Mouse (Mus musculus): ENCODE measurements around the gene Edar. TPM values are rescaled to one million over a fixed set of nuclear protein-coding genes. Genes with fewer than 3 reads are reported as not detected.
A peak's percentile ranks its signal among the peaks of the same experiment; 100 is the strongest.
"Not testable (repeated sequence)": the region's sequence is repeated elsewhere in the genome, so short reads cannot be mapped to it uniquely, and the experiment has no call there.

The Edar gene
- polyA plus RNA-seq (2015; fragmentation: Nextera tagmentation; extraction: Ambion mirVana) = 0.84 and 0.87 TPM in 2 replicates

- ATAC-seq = peak; percentile 41
- peak within 1 kb of the TSS; percentile 26 for H3K4me3 ChIP-seq (replicated peaks; ENCODE audit: low read length)
- no peaks in the 10 kb centered on the region for H3K9me3 ChIP-seq (ENCODE audit: control insufficient read depth, low read length)
- H3K36me3 ChIP-seq (ENCODE audit: control insufficient read depth, insufficient read depth) = no peaks in the 10 kb centered on the region
- H3K4me1 ChIP-seq (replicated peaks; ENCODE audit: control insufficient read depth, insufficient read depth, low read length) = peaks cover 21% of the 10 kb centered on the region
- peaks cover 9% of the 10 kb centered on the region for H3K27me3 ChIP-seq (replicated peaks; ENCODE audit: control insufficient read depth, insufficient read depth, low read length)
- no peak within 1 kb of the TSS for H3K27ac ChIP-seq (ENCODE audit: low read length)
- H3K9ac ChIP-seq (replicated peaks; ENCODE audit: low read depth, low read length) = no peak within 1 kb of the TSS; the same call in 1 of the 2 replicates
- H3K4me2 ChIP-seq (ENCODE audit: low read length) = peak within 1 kb of the TSS; percentile 46
- WGBS = 1% methylated on average over 20 of the region's 20 CpGs
Measured at GRCm38 (mm10) chr10:58675533-58675932, at the start of gene Edar. TSS of gene Edar (minus strand) at chr10:58675654.

- H3K36me3 ChIP-seq (ENCODE audit: control insufficient read depth, insufficient read depth); H3K4me2 ChIP-seq (ENCODE audit: low read length); H3K27me3 ChIP-seq (replicated peaks; ENCODE audit: control insufficient read depth, insufficient read depth, low read length); ATAC-seq; H3K27ac ChIP-seq (ENCODE audit: low read length); H3K9ac ChIP-seq (replicated peaks; ENCODE audit: low read depth, low read length); H3K4me1 ChIP-seq (replicated peaks; ENCODE audit: control insufficient read depth, insufficient read depth, low read length); H3K9me3 ChIP-seq (ENCODE audit: control insufficient read depth, low read length); H3K4me3 ChIP-seq (replicated peaks; ENCODE audit: low read length): not testable (repeated sequence)
Measured at GRCm38 (mm10) chr10:58718110-58718509, 42.7 kb upstream of the Edar start, which contains the start of gene Gm17542. TSS of gene Gm17542 (minus strand) at chr10:58718210.

- peaks cover 10% of the 10 kb centered on the region; the same call in 1 of the 2 replicates for H3K4me1 ChIP-seq (replicated peaks; ENCODE audit: control insufficient read depth, insufficient read depth, low read length)
- 43% methylated on average over 3 of the region's 3 CpGs for WGBS
- H3K4me3 ChIP-seq (replicated peaks; ENCODE audit: low read length) = peak overlapping the region; percentile 5; the same call in 1 of the 2 replicates
- H3K9ac ChIP-seq (replicated peaks; ENCODE audit: low read depth, low read length) = no peak overlapping the region
- H3K9me3 ChIP-seq (ENCODE audit: control insufficient read depth, low read length) = no peaks in the 10 kb centered on the region
- no peak overlapping the region for H3K27ac ChIP-seq (ENCODE audit: low read length)
- H3K4me2 ChIP-seq (ENCODE audit: low read length) = peak overlapping the region; percentile 50; the same call in 1 of the 2 replicates
- 0 out of 2 replicates have a peak, but pooled peaks have one; percentile 23 for ATAC-seq
- no peaks in the 10 kb centered on the region for H3K36me3 ChIP-seq (ENCODE audit: control insufficient read depth, insufficient read depth)
- H3K27me3 ChIP-seq (replicated peaks; ENCODE audit: control insufficient read depth, insufficient read depth, low read length) = no peaks in the 10 kb centered on the region
Measured at GRCm38 (mm10) chr10:58714789-58715148, 39.3 kb upstream of the Edar start.

- ATAC-seq = peak; percentile 23; the same call in 1 of the 2 replicates
- no peaks in the 10 kb centered on the region for H3K36me3 ChIP-seq (ENCODE audit: control insufficient read depth, insufficient read depth)
- WGBS = 32% methylated on average over 24 of the region's 24 CpGs
- no peak overlapping the region for H3K27ac ChIP-seq (ENCODE audit: low read length)
- no peaks in the 10 kb centered on the region for H3K9me3 ChIP-seq (ENCODE audit: control insufficient read depth, low read length)
- 0 out of 2 replicates have a peak overlapping the region, but pooled peaks have one; percentile 15 for H3K9ac ChIP-seq (replicated peaks; ENCODE audit: low read depth, low read length)
- H3K4me1 ChIP-seq (replicated peaks; ENCODE audit: control insufficient read depth, insufficient read depth, low read length) = peaks cover 10% of the 10 kb centered on the region; the same call in 1 of the 2 replicates
- H3K4me3 ChIP-seq (replicated peaks; ENCODE audit: low read length) = peak overlapping the region; percentile 5; the same call in 1 of the 2 replicates
- H3K4me2 ChIP-seq (ENCODE audit: low read length) = peak overlapping the region; percentile 50
- H3K27me3 ChIP-seq (replicated peaks; ENCODE audit: control insufficient read depth, insufficient read depth, low read length) = no peaks in the 10 kb centered on the region
Measured at GRCm38 (mm10) chr10:58713855-58714788, 38.7 kb upstream of the Edar start.

GRCm38 (mm10) chr10:58713225-58713624, 37.8 kb upstream of the Edar start:
- Histone ChIP-seq H3K4me2 (ENCODE audit: low read length) (no peak overlapping the region), H3K9ac (replicated peaks; ENCODE audit: low read depth, low read length) (no peak overlapping the region), H3K36me3 (ENCODE audit: control insufficient read depth, insufficient read depth) (no peaks in the 10 kb centered on the region), H3K27ac (ENCODE audit: low read length) (no peak overlapping the region), H3K4me3 (replicated peaks; ENCODE audit: low read length) (no peak overlapping the region), H3K9me3 (ENCODE audit: control insufficient read depth, low read length) (no peaks in the 10 kb centered on the region), H3K27me3 (replicated peaks; ENCODE audit: control insufficient read depth, insufficient read depth, low read length) (no peaks in the 10 kb centered on the region), H3K4me1 (replicated peaks; ENCODE audit: control insufficient read depth, insufficient read depth, low read length) (peaks cover 10% of the 10 kb centered on the region; the same call in 1 of the 2 replicates)
- 91% methylated on average over 7 of the region's 7 CpGs for WGBS
- ATAC-seq = no peak

GRCm38 (mm10) chr10:58709021-58709420, 33.6 kb upstream of the Edar start:
- no peak for ATAC-seq
- no peak overlapping the region for H3K27ac ChIP-seq (ENCODE audit: low read length)
- no peaks in the 10 kb centered on the region for H3K27me3 ChIP-seq (replicated peaks; ENCODE audit: control insufficient read depth, insufficient read depth, low read length)
- H3K4me3 ChIP-seq (replicated peaks; ENCODE audit: low read length) = no peak overlapping the region
- no peaks in the 10 kb centered on the region for H3K36me3 ChIP-seq (ENCODE audit: control insufficient read depth, insufficient read depth)
- no peak overlapping the region for H3K9ac ChIP-seq (replicated peaks; ENCODE audit: low read depth, low read length)
- 83% methylated on average over 4 of the region's 4 CpGs for WGBS
- H3K4me2 ChIP-seq (ENCODE audit: low read length) = no peak overlapping the region
- peaks cover 4% of the 10 kb centered on the region; the same call in 1 of the 2 replicates for H3K4me1 ChIP-seq (replicated peaks; ENCODE audit: control insufficient read depth, insufficient read depth, low read length)
- H3K9me3 ChIP-seq (ENCODE audit: control insufficient read depth, low read length) = no peaks in the 10 kb centered on the region

GRCm38 (mm10) chr10:58700578-58700977, 25.1 kb upstream of the Edar start:
- ATAC-seq = no peak
- H3K27me3 ChIP-seq (replicated peaks; ENCODE audit: control insufficient read depth, insufficient read depth, low read length) = no peaks in the 10 kb centered on the region

GRCm38 (mm10) chr10:58700160-58700559, 24.7 kb upstream of the Edar start:
- no peaks in the 10 kb centered on the region for H3K9me3 ChIP-seq (ENCODE audit: control insufficient read depth, low read length)
- no peaks in the 10 kb centered on the region for H3K36me3 ChIP-seq (ENCODE audit: control insufficient read depth, insufficient read depth)
- H3K4me3 ChIP-seq (replicated peaks; ENCODE audit: low read length) = no peak overlapping the region
- no peak overlapping the region for H3K27ac ChIP-seq (ENCODE audit: low read length)
- WGBS = 21% methylated on average over 4 of the region's 4 CpGs
- H3K9ac ChIP-seq (replicated peaks; ENCODE audit: low read depth, low read length) = no peak overlapping the region
- peak; percentile 47 for ATAC-seq
- no peak overlapping the region for H3K4me2 ChIP-seq (ENCODE audit: low read length)
- no peaks in the 10 kb centered on the region for H3K27me3 ChIP-seq (replicated peaks; ENCODE audit: control insufficient read depth, insufficient read depth, low read length)
- peaks cover 3% of the 10 kb centered on the region for H3K4me1 ChIP-seq (replicated peaks; ENCODE audit: control insufficient read depth, insufficient read depth, low read length)

More at GRCm38 (mm10) chr10:58700578-58700977, 25.1 kb upstream of the Edar start:
- Histone ChIP-seq H3K36me3 (ENCODE audit: control insufficient read depth, insufficient read depth) (no peaks in the 10 kb centered on the region), H3K4me1 (replicated peaks; ENCODE audit: control insufficient read depth, insufficient read depth, low read length) (peaks cover 3% of the 10 kb centered on the region), H3K4me2 (ENCODE audit: low read length) (no peak overlapping the region), H3K4me3 (replicated peaks; ENCODE audit: low read length) (no peak overlapping the region), H3K9ac (replicated peaks; ENCODE audit: low read depth, low read length) (no peak overlapping the region), H3K9me3 (ENCODE audit: control insufficient read depth, low read length) (no peaks in the 10 kb centered on the region), H3K27ac (ENCODE audit: low read length) (no peak overlapping the region)
- 41% methylated on average over 6 of the region's 6 CpGs for WGBS

GRCm38 (mm10) chr10:58698955-58699354, 23.5 kb upstream of the Edar start:
- WGBS = 88% methylated on average over 4 of the region's 4 CpGs

More at GRCm38 (mm10) chr10:58698955-58699354, 23.5 kb upstream of the Edar start:
- no peak for ATAC-seq
- Histone ChIP-seq H3K9ac (replicated peaks; ENCODE audit: low read depth, low read length) (no peak overlapping the region), H3K9me3 (ENCODE audit: control insufficient read depth, low read length) (no peaks in the 10 kb centered on the region), H3K4me2 (ENCODE audit: low read length) (no peak overlapping the region), H3K4me3 (replicated peaks; ENCODE audit: low read length) (no peak overlapping the region), H3K27ac (ENCODE audit: low read length) (no peak overlapping the region), H3K4me1 (replicated peaks; ENCODE audit: control insufficient read depth, insufficient read depth, low read length) (peaks cover 3% of the 10 kb centered on the region), H3K27me3 (replicated peaks; ENCODE audit: control insufficient read depth, insufficient read depth, low read length) (no peaks in the 10 kb centered on the region), H3K36me3 (ENCODE audit: control insufficient read depth, insufficient read depth) (no peaks in the 10 kb centered on the region)

All from forebrain, embryonic 16.5 days (tissue).